Mouse (Mus musculus): ENCODE data around the gene Stpg4.

DNA sequence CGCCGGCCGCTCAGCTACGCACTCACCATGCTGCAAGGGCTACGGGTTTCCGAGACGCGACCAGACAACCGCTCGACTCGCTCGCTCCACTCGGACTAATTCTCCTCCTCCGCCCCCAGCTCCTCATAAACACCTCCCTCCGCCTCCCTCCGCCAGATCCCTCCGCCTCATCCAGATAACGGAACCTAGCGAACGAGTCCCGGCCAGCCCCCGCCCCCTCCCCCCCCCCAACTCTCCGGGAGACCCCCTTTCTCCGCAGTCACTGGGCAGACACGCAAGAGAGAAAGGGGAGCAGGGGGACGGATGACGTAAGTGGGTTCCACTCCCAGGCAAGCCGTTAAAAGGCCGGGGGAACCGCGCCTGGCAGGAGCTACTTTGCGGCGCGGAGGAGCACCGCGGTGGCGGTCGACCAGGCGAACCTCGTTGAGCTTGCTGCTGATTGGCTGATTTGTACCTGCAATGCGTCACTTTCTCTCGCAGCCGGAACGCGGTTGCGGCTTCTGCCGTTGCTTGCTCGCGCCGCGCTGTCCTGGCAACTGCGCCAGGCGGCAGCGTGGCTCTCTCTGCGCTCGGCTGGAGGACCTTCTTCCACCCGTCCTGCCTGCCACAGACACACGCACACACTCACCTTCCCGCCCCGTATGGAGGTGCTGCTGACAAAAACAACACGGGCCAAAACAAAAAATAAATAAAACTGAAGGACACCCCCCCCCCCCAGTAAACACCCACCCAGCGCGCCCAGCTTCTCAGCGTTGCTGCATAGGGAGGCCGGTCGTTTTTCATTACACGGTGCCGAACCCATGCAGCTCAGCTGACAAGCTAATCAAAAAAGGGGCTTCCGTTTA lies 19.4 kb upstream of the Stpg4 start, which contains the start of gene Calm2:
- TF ChIP-seq CTCF (IDR thresholded peaks at IDR 0.05; ENCODE audit: extremely low read depth, insufficient read depth, insufficient read length, insufficient replicate concordance), result no peak
- peak; percentile 100 for TF ChIP-seq POLR2A (IDR thresholded peaks at IDR 0.05; ENCODE audit: low read depth, low read length)

Data from spleen, adult 2 months (tissue).